Mouse (Mus musculus) cerebellum, adult 11 months (tissue): ENCODE measurements around the gene Asprv1.

Experiments
- DNase-seq: peaks from one replicate; pipeline ENCODE4 v3.0.0; 2022

Asprv1 gene

GRCm38 (mm10) chr6:86627946-86628345 lies at the start of gene Asprv1:
Gene Asprv1, plus strand, starts transcription at chr6:86628164.
- no peak for DNase-seq

GRCm38 (mm10) chr6:86578396-86578795 lies 49.6 kb upstream of the Asprv1 start:
- no peak for DNase-seq

- DNase-seq = no peak
Measured at GRCm38 (mm10) chr6:86579066-86579784, 48.7 kb upstream of the Asprv1 start.

GRCm38 (mm10) chr6:86579926-86580325 lies 48.0 kb upstream of the Asprv1 start:
- no peak for DNase-seq

GRCm38 (mm10) chr6:86583141-86583540 lies 44.8 kb upstream of the Asprv1 start:
- DNase-seq = no peak

- no peak for DNase-seq
Measured at GRCm38 (mm10) chr6:86583601-86584215, 44.3 kb upstream of the Asprv1 start.

GRCm38 (mm10) chr6:86584296-86585015 lies 43.5 kb upstream of the Asprv1 start:
- peak; percentile 56 for DNase-seq

GRCm38 (mm10) chr6:86585070-86585600 lies 42.8 kb upstream of the Asprv1 start:
- DNase-seq = peak; percentile 85

- no peak for DNase-seq
Measured at GRCm38 (mm10) chr6:86586070-86586469, 41.9 kb upstream of the Asprv1 start.

GRCm38 (mm10) chr6:86588429-86588828 lies 39.5 kb upstream of the Asprv1 start:
- no peak for DNase-seq

GRCm38 (mm10) chr6:86593146-86593897 lies 34.6 kb upstream of the Asprv1 start:
- DNase-seq = no peak

- no peak for DNase-seq
Measured at GRCm38 (mm10) chr6:86594636-86595035, 33.3 kb upstream of the Asprv1 start.

GRCm38 (mm10) chr6:86595865-86596440 lies 32.0 kb upstream of the Asprv1 start:
- no peak for DNase-seq

GRCm38 (mm10) chr6:86598742-86599193 lies 29.2 kb upstream of the Asprv1 start:
- no peak for DNase-seq

- peak; percentile 77 for DNase-seq
Measured at GRCm38 (mm10) chr6:86599197-86599596, 28.8 kb upstream of the Asprv1 start.

GRCm38 (mm10) chr6:86599951-86600414 lies 28.0 kb upstream of the Asprv1 start:
- no peak for DNase-seq

- DNase-seq = no peak
Measured at GRCm38 (mm10) chr6:86605260-86605659, 22.7 kb upstream of the Asprv1 start.

GRCm38 (mm10) chr6:86606289-86606688 lies 21.7 kb upstream of the Asprv1 start:
- no peak for DNase-seq

- no peak for DNase-seq
Measured at GRCm38 (mm10) chr6:86607471-86607870, 20.5 kb upstream of the Asprv1 start.

- DNase-seq = no peak
Measured at GRCm38 (mm10) chr6:86609235-86609634, 18.7 kb upstream of the Asprv1 start.

GRCm38 (mm10) chr6:86610714-86611113 lies 17.2 kb upstream of the Asprv1 start:
- DNase-seq = no peak

- DNase-seq = no peak
Measured at GRCm38 (mm10) chr6:86615301-86615700, 12.7 kb upstream of the Asprv1 start.
